8 mouse cellular contexts compared by ENCODE assay signal in the genomic region with DNA sequence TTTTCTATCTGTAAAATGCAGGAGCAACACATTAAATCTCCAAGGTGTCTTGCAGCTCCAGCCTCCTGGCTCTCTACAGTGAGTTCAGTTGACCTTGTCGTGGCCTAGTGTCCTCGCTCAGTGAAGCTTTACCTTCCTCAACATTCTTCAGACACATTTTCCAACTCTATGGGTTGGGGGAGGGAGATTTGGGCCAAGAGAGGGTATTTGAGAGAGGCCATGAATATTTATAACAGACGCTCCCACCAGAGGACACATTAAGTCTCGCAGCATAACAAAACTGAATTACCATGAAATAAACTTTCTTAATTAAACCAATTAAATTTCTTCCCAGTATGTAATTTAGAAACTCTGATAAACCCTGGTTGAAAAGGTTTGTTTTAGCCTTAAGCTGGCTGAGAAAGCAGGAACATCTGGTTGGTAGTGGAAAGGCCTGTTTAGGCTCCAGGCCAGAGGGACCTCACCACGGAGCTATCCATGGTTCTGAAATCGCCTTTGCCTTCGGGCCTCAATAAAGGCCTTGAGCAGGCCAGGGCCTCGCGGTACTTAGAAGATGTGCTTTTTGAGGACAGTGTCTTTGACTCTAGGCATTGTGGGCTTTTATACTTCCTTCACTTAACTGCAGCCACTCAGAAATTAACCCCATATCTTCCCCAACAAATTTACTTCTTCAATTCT.
A peak's percentile ranks its signal among the peaks of the same experiment; 100 is the strongest.
DNase-seq lines count a peak whose midpoint lies in the region; ATAC-seq and TF ChIP-seq lines count a peak whose summit lies in the region.

No protein-coding gene starts in this region.

- no peak overlapping the region for H3K9ac ChIP-seq in lung, embryonic 14.5 days

- no peaks in the 10 kb centered on the region for H3K36me3 ChIP-seq in lung, embryonic 14.5 days (ENCODE audit: insufficient read depth)

- H3K27ac ChIP-seq in lung, embryonic 14.5 days (ENCODE audit: low read depth) = no peak overlapping the region

- 35% methylated on average over 9 of the region's 9 CpGs for WGBS in lung, embryonic 14.5 days

- H3K4me2 ChIP-seq in lung, embryonic 14.5 days = no peak overlapping the region

- peak; percentile 89 for ATAC-seq in lung, embryonic 14.5 days (ENCODE audit: insufficient read depth)

- no peak overlapping the region for H3K4me3 ChIP-seq in lung, embryonic 14.5 days (ENCODE audit: low read depth, low read length)

- no peaks in the 10 kb centered on the region for H3K9me3 ChIP-seq in lung, embryonic 14.5 days (ENCODE audit: low read depth, low read length)

- H3K27me3 ChIP-seq in lung, embryonic 14.5 days (ENCODE audit: insufficient read depth, low read length) = no peaks in the 10 kb centered on the region

- no peak for TF ChIP-seq CTCF in lung, embryonic 14.5 days (IDR thresholded peaks at IDR 0.05; ENCODE audit: low read depth)

- H3K4me1 ChIP-seq in lung, embryonic 14.5 days (ENCODE audit: insufficient read depth) = no peaks in the 10 kb centered on the region

- DNase-seq in cerebellum, postnatal 10 days = peak; percentile 27 to 42
- DNase-seq in cerebellum, adult 9-11 months = no peak
- peak; percentile 60 for DNase-seq in 3T3-L1 (ENCODE audit: low read depth, low spot score)
- peak; percentile 34 for DNase-seq in c-Kit-positive CD71-positive TER-119-negative erythroid progenitor cells, embryonic 14.5 days (ENCODE audit: low read depth)
- peak; percentile 90 for DNase-seq in hindlimb bud, embryonic 11.5 days (ENCODE audit: extremely low spot score, low read depth, low spot score)
- peak; percentile 96 for DNase-seq in lung, embryonic 14.5 days
- DNase-seq in skeletal muscle tissue, adult 2 months (ENCODE audit: low read depth, low spot score) = peak; percentile 2
- no peak for DNase-seq in right cerebral cortex, postnatal 36 days (ENCODE audit: low spot score in 2 of 2)

Comparison
In these comparisons a context has a peak if more than half of its experiments do, and no peak if none do; other contexts are left out.
1. DNase-seq: peak in cerebellum, postnatal 10 days (2 of 2), 3T3-L1 (single experiment), c-Kit-positive CD71-positive TER-119-negative erythroid progenitor cells, embryonic 14.5 days (single experiment), hindlimb bud, embryonic 11.5 days (single experiment), lung, embryonic 14.5 days (single experiment) and skeletal muscle tissue, adult 2 months (single experiment); none in cerebellum, adult 9-11 months (single experiment) and right cerebral cortex, postnatal 36 days (0 of 2).